8 mouse cellular contexts compared by ENCODE assay signal in the genomic region with DNA sequence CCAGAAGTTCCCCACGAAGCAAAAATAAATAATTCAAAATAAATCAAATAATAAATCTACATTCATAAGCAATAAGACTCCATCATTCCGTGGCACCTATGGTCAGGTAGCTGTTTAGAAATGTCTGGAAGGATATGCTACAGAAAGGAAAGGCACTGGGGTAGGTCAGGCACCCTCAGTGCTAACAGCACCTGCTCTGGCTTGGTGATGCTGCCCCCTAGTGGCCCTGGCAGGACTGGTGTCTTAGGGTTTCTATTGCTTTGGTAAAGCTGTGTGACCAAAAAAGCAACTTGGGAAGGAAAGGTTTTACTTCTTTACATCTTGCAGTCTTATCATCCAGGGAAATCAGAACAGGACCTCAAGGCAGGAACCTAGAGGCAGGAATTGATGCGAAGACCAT. TPM values are rescaled to one million over a fixed set of nuclear protein-coding genes. Genes with fewer than 3 reads are reported as not detected.
DNase-seq lines count a peak whose midpoint lies in the region; ATAC-seq lines count a peak whose summit lies in the region.

No protein-coding gene starts in this region.

- no peaks in the 10 kb centered on the region for H3K36me3 ChIP-seq in embryonic facial prominence, embryonic 13.5 days
- no peaks in the 10 kb centered on the region for H3K36me3 ChIP-seq in heart, embryonic 10.5 days
- no peaks in the 10 kb centered on the region for H3K36me3 ChIP-seq in kidney, embryonic 16.5 days (ENCODE audit: insufficient read depth, low read length)
- no peaks in the 10 kb centered on the region for H3K36me3 ChIP-seq in liver, embryonic 11.5 days (ENCODE audit: control insufficient read depth, insufficient read depth, low read length)

- H3K9me3 ChIP-seq in embryonic facial prominence, embryonic 13.5 days = no peaks in the 10 kb centered on the region
- H3K9me3 ChIP-seq in heart, embryonic 10.5 days = no peaks in the 10 kb centered on the region; the same call in 1 of the 2 replicates
- H3K9me3 ChIP-seq in kidney, embryonic 16.5 days (ENCODE audit: low read length) = no peaks in the 10 kb centered on the region
- no peaks in the 10 kb centered on the region; the same call in 1 of the 2 replicates for H3K9me3 ChIP-seq in liver, embryonic 11.5 days (ENCODE audit: control insufficient read depth, low read length)

- WGBS in embryonic facial prominence, embryonic 13.5 days = 28% methylated on average over 3 of the region's 3 CpGs
- 21% methylated on average over 3 of the region's 3 CpGs for WGBS in heart, embryonic 10.5 days
- WGBS in kidney, embryonic 16.5 days = 20% methylated on average over 3 of the region's 3 CpGs
- 21% methylated on average over 3 of the region's 3 CpGs for WGBS in liver, embryonic 11.5 days

- 0 out of 2 replicates have a peak, but pooled peaks have one; percentile 71 for ATAC-seq in embryonic facial prominence, embryonic 13.5 days (ENCODE audit: insufficient number of reproducible peaks, insufficient read depth, low FRiP score, low TSS enrichment, low read depth)
- ATAC-seq in kidney, embryonic 16.5 days (ENCODE audit: low FRiP score, low TSS enrichment) = peak; percentile 81; the same call in 1 of the 2 replicates
- peak; percentile 70 for ATAC-seq in liver, embryonic 11.5 days (replicated peaks; ENCODE audit: low FRiP score)
- ATAC-seq in neutrophil, adult 5-6 weeks (ENCODE audit: extremely low read depth, insufficient number of reproducible peaks, low FRiP score, poor library complexity, severe bottlenecking) = peak; percentile 88

- H3K27me3 ChIP-seq in embryonic facial prominence, embryonic 13.5 days = no peaks in the 10 kb centered on the region
- H3K27me3 ChIP-seq in heart, embryonic 10.5 days (ENCODE audit: insufficient read depth, poor library complexity, severe bottlenecking) = no peaks in the 10 kb centered on the region
- H3K27me3 ChIP-seq in kidney, embryonic 16.5 days (ENCODE audit: insufficient read depth, low read length) = no peaks in the 10 kb centered on the region
- H3K27me3 ChIP-seq in liver, embryonic 11.5 days (replicated peaks; ENCODE audit: control insufficient read depth, insufficient read depth, low read length) = no peaks in the 10 kb centered on the region

- H3K27ac ChIP-seq in embryonic facial prominence, embryonic 13.5 days = no peak overlapping the region
- no peak overlapping the region for H3K27ac ChIP-seq in heart, embryonic 10.5 days
- no peak overlapping the region for H3K27ac ChIP-seq in kidney, embryonic 16.5 days (ENCODE audit: low read length)
- no peak overlapping the region for H3K27ac ChIP-seq in liver, embryonic 11.5 days (ENCODE audit: low read depth, low read length)

- no peak overlapping the region for H3K4me2 ChIP-seq in embryonic facial prominence, embryonic 13.5 days
- no peak overlapping the region for H3K4me2 ChIP-seq in kidney, embryonic 16.5 days (replicated peaks; ENCODE audit: low read depth, low read length)
- no peak overlapping the region for H3K4me2 ChIP-seq in liver, embryonic 11.5 days

- DNase-seq in CD4-positive, CD25-positive, alpha-beta regulatory T cell, adult 2 months (ENCODE audit: low read depth, low spot score) = peak; percentile 95
- DNase-seq in adrenal gland, postnatal 25 days = peak; percentile 93
- peak; percentile 90 for DNase-seq in heart, embryonic 10.5 days (ENCODE audit: low spot score)
- peak; percentile 76 for DNase-seq in liver, embryonic 11.5 days (ENCODE audit: low spot score)
- DNase-seq in testis, postnatal 14 days (ENCODE audit: low spot score) = peak; percentile 78

- H3K9ac ChIP-seq in embryonic facial prominence, embryonic 13.5 days = no peak overlapping the region
- H3K9ac ChIP-seq in kidney, embryonic 16.5 days (replicated peaks; ENCODE audit: low read length) = no peak overlapping the region
- no peak overlapping the region for H3K9ac ChIP-seq in liver, embryonic 11.5 days (ENCODE audit: low read depth, low read length)

- H3K4me1 ChIP-seq in embryonic facial prominence, embryonic 13.5 days = no peaks in the 10 kb centered on the region
- no peaks in the 10 kb centered on the region for H3K4me1 ChIP-seq in heart, embryonic 10.5 days
- H3K4me1 ChIP-seq in kidney, embryonic 16.5 days (ENCODE audit: insufficient read depth, low read length) = no peaks in the 10 kb centered on the region
- no peaks in the 10 kb centered on the region for H3K4me1 ChIP-seq in liver, embryonic 11.5 days (replicated peaks; ENCODE audit: control insufficient read depth, insufficient read depth, low read length)

- no peak overlapping the region for H3K4me3 ChIP-seq in embryonic facial prominence, embryonic 13.5 days
- H3K4me3 ChIP-seq in heart, embryonic 10.5 days = no peak overlapping the region
- H3K4me3 ChIP-seq in kidney, embryonic 16.5 days (ENCODE audit: low read length) = no peak overlapping the region
- no peak overlapping the region for H3K4me3 ChIP-seq in liver, embryonic 11.5 days (ENCODE audit: low read depth, low read length)

RNA-seq across cellular contexts. Expression of gene Cdca4, which starts 14.6 kb away (rescaled TPM):
- 15.5 and 15.9 TPM in 2 replicates for total RNA-seq in adrenal gland, postnatal 25 days (2021)
- 139 and 147 TPM in 2 replicates for polyA plus RNA-seq in embryonic facial prominence, embryonic 13.5 days (2015; fragmentation: Nextera tagmentation; extraction: Ambion mirVana)
- polyA plus RNA-seq in heart, embryonic 10.5 days (2016; fragmentation: Nextera tagmentation; extraction: Ambion mirVana) = 66.5 and 98.2 TPM in 2 replicates
- 113 and 124 TPM in 2 replicates for polyA plus RNA-seq in kidney, embryonic 16.5 days (2015; fragmentation: Nextera tagmentation; extraction: Ambion mirVana)
- 111 and 125 TPM in 2 replicates for polyA plus RNA-seq in liver, embryonic 11.5 days (2014; fragmentation: Nextera tagmentation; extraction: Ambion mirVana)
- total RNA-seq in neutrophil, adult 5-6 weeks (2017) = 30.7 and 32.0 TPM in 2 replicates

RNA-seq across cellular contexts. Expression of gene Gpr132, which starts 24.2 kb away (rescaled TPM):
- 0.12 TPM in 1 of 2 replicates, not detected in the other for total RNA-seq in adrenal gland, postnatal 25 days (2021)
- 0.17 TPM in 1 of 2 replicates, not detected in the other for polyA plus RNA-seq in embryonic facial prominence, embryonic 13.5 days (2015; fragmentation: Nextera tagmentation; extraction: Ambion mirVana)
- polyA plus RNA-seq in heart, embryonic 10.5 days (2016; fragmentation: Nextera tagmentation; extraction: Ambion mirVana) = 0.11 TPM in 1 of 2 replicates, not detected in the other
- 0.15 and 0.22 TPM in 2 replicates for polyA plus RNA-seq in kidney, embryonic 16.5 days (2015; fragmentation: Nextera tagmentation; extraction: Ambion mirVana)
- 0.53 and 0.62 TPM in 2 replicates for polyA plus RNA-seq in liver, embryonic 11.5 days (2014; fragmentation: Nextera tagmentation; extraction: Ambion mirVana)
- total RNA-seq in neutrophil, adult 5-6 weeks (2017) = 40.9 and 41.1 TPM in 2 replicates

RNA-seq across cellular contexts. Expression of gene Clba1, which starts 35.1 kb away (rescaled TPM):
- 7.7 and 10.0 TPM in 2 replicates for total RNA-seq in adrenal gland, postnatal 25 days (2021)
- 8.3 and 9.8 TPM in 2 replicates for polyA plus RNA-seq in embryonic facial prominence, embryonic 13.5 days (2015; fragmentation: Nextera tagmentation; extraction: Ambion mirVana)
- 13.0 and 14.9 TPM in 2 replicates for polyA plus RNA-seq in heart, embryonic 10.5 days (2016; fragmentation: Nextera tagmentation; extraction: Ambion mirVana)
- polyA plus RNA-seq in kidney, embryonic 16.5 days (2015; fragmentation: Nextera tagmentation; extraction: Ambion mirVana) = 14.0 and 14.7 TPM in 2 replicates
- 2.2 and 2.5 TPM in 2 replicates for polyA plus RNA-seq in liver, embryonic 11.5 days (2014; fragmentation: Nextera tagmentation; extraction: Ambion mirVana)
- 0.37 and 0.70 TPM in 2 replicates for total RNA-seq in neutrophil, adult 5-6 weeks (2017)

RNA-seq across cellular contexts. Expression of gene Ahnak2, which starts 41.3 kb away (rescaled TPM):
- 5.1 and 5.7 TPM in 2 replicates for total RNA-seq in adrenal gland, postnatal 25 days (2021)
- 0.95 and 1.2 TPM in 2 replicates for polyA plus RNA-seq in embryonic facial prominence, embryonic 13.5 days (2015; fragmentation: Nextera tagmentation; extraction: Ambion mirVana)
- 0.53 and 0.71 TPM in 2 replicates for polyA plus RNA-seq in heart, embryonic 10.5 days (2016; fragmentation: Nextera tagmentation; extraction: Ambion mirVana)
- 0.91 and 1.2 TPM in 2 replicates for polyA plus RNA-seq in kidney, embryonic 16.5 days (2015; fragmentation: Nextera tagmentation; extraction: Ambion mirVana)
- polyA plus RNA-seq in liver, embryonic 11.5 days (2014; fragmentation: Nextera tagmentation; extraction: Ambion mirVana) = 0.23 and 0.34 TPM in 2 replicates
- not detected in 2 replicates for total RNA-seq in neutrophil, adult 5-6 weeks (2017)
